Mouse (Mus musculus): ENCODE results near the gene Rbm3. TPM values are rescaled to one million over a fixed set of nuclear protein-coding genes. Genes with fewer than 3 reads are reported as not detected.

Gene Rbm3
- polyA plus RNA-seq, 1 experiment from 2014 or later, result 463 TPM

DNA sequence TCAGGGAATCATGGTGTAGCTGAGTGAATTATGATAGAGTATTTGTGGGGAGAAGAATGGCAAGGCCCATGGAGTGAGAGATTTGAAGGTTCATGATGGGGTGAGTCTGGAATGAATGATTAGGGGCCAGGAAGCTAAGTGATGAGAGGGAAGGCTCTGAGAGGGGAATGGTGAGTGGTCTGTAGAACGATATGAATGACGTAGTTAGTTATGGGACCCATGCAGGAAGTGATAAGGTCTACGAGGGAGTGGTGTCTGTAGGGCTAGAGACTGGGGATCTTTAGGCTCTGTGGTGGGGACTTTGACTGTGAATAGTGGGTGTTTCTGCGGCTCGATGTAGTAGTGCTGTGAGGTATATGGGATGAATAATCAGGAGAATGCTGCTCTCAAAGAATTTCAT, 34.0 kb upstream of the Rbm3 start:
- TF ChIP-seq EP300 (IDR thresholded peaks at IDR 0.05), result no peak
- no peak for TF ChIP-seq CTCF (IDR thresholded peaks at IDR 0.05)
- Histone ChIP-seq H3K4me3 (ENCODE audit: low read depth, low read length) (no peak overlapping the region), H3K27me3 (replicated peaks; ENCODE audit: insufficient read depth, low read length) (no peaks in the 10 kb centered on the region), H3K9ac (replicated peaks; ENCODE audit: low read depth) (no peak overlapping the region), H3K36me3 (ENCODE audit: insufficient read depth, low read length) (no peaks in the 10 kb centered on the region), H3K9me3 (ENCODE audit: low read length) (no peaks in the 10 kb centered on the region), H3K4me1 (ENCODE audit: insufficient read depth, low read depth, low read length) (no peaks in the 10 kb centered on the region), H3K4me2 (replicated peaks; ENCODE audit: low read depth, low read length) (no peak overlapping the region), H3K27ac (ENCODE audit: low read length) (no peak overlapping the region)
- DNase-seq (ENCODE audit: low spot score), result no peak
- WGBS, result 76% methylated on average over 5 of the region's 5 CpGs
- no peak for ATAC-seq

DNA sequence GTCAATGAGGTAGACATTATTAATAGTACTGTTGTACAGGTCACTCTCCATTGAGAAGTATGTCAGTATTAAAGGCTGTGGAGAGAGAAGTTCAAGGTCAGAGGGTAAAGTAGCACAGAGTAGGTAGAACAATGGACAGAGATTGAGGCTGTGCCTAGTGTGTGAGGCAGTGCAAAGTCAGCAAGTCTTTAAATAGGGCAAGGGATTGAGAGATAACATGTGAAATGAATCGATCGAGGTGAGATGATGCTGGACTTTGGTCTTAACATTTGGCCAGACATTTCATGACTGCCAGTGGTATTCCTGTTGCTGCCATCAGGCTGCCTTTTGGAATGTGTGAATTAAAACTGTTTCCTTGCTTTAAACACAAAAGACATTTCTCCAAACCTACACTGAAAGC, 33.2 kb upstream of the Rbm3 start:
- Histone ChIP-seq H3K27me3 (replicated peaks; ENCODE audit: insufficient read depth, low read length) (no peaks in the 10 kb centered on the region), H3K9me3 (ENCODE audit: low read length) (no peaks in the 10 kb centered on the region), H3K27ac (ENCODE audit: low read length) (no peak overlapping the region), H3K9ac (replicated peaks; ENCODE audit: low read depth) (no peak overlapping the region), H3K4me2 (replicated peaks; ENCODE audit: low read depth, low read length) (no peak overlapping the region), H3K4me1 (ENCODE audit: insufficient read depth, low read depth, low read length) (no peaks in the 10 kb centered on the region), H3K4me3 (ENCODE audit: low read depth, low read length) (no peak overlapping the region), H3K36me3 (ENCODE audit: insufficient read depth, low read length) (no peaks in the 10 kb centered on the region)
- DNase-seq (ENCODE audit: low spot score) (no peak), ATAC-seq (no peak)
- no peak for TF ChIP-seq CTCF (IDR thresholded peaks at IDR 0.05)
- no peak for TF ChIP-seq EP300 (IDR thresholded peaks at IDR 0.05)
- 81% methylated on average over 2 of the region's 2 CpGs for WGBS

DNA sequence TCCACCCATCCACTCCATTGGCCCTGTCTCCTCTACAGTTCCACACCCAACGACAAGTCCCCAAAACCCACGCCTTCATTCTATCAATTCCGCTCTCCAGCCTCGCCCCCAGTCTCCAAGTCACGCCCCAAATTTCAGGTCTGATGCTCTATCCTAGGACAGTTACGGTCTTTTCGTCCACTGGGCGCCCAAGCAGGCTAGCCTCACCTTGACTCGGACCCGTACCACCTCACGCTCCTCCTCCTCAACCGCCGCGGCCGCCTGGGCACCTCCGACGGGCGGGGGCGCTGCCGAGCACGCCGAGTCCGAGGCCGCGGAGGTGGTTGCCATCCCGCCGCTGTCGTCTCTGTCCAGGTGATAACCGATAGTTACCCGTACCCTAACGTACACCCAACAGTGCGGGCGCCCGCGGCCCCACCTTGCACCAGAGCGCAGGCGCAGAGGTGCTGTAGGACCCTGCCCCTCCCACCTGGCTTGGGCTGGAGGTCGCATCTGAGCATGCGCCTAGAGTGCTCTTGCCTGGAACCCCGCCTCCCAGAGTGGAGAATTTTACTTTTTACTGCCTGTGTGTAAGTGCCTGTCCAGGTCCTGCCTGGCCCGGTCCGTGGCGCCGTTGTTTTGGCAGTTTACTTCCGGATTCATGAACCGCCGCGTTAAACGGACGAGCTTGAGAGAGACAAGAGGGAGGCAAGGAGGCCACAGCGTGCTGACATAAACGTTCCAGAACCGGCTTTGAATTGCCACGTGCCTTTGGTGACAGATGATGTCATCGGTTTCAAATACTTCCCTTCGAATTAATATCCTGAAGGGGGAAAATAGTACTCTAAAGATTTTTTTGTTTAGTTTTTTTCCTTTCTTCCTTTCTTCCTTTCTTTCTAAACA, 30.1 kb upstream of the Rbm3 start, which contains the start of gene Tbc1d25:
TSS of gene Tbc1d25 (minus strand) at position 678 of the 882 bp plus-strand sequence.
- peak; percentile 92 for DNase-seq (ENCODE audit: low spot score)
- peak within 1 kb of the TSS; percentile 59 for H3K4me3 ChIP-seq (ENCODE audit: low read depth, low read length)
- H3K9me3 ChIP-seq (ENCODE audit: low read length), result no peaks in the 10 kb centered on the region
- peak within 1 kb of the TSS; percentile 54 for H3K9ac ChIP-seq (replicated peaks; ENCODE audit: low read depth)
- TF ChIP-seq CTCF (IDR thresholded peaks at IDR 0.05) (peak; percentile 56), EP300 (IDR thresholded peaks at IDR 0.05) (no peak)
- peak within 1 kb of the TSS; percentile 43; the same call in 1 of the 2 replicates for H3K27ac ChIP-seq (ENCODE audit: low read length)
- peak within 1 kb of the TSS; percentile 56 for H3K4me2 ChIP-seq (replicated peaks; ENCODE audit: low read depth, low read length)
- 16% methylated on average over 32 of the region's 56 CpGs for WGBS
- no peaks in the 10 kb centered on the region for H3K36me3 ChIP-seq (ENCODE audit: insufficient read depth, low read length)
- peak; percentile 97 for ATAC-seq
- H3K27me3 ChIP-seq (replicated peaks; ENCODE audit: insufficient read depth, low read length), result no peaks in the 10 kb centered on the region
- H3K4me1 ChIP-seq (ENCODE audit: insufficient read depth, low read depth, low read length), result no peaks in the 10 kb centered on the region

DNA sequence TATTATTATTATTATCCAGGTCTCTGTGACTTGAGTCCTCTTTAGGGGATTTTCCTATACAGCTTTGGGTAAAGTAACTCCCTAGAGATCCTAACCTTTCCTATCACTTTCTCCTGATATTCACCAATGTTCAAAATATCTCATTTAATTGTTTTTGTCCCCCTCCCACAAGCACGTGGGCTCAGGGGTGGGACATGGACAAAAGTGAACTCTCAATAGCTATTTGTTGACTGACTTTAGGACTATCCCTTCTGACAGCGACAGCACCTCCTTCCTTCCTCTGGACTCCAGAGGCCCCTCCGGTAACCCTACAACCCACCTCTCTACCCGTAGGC, 29.5 kb upstream of the Rbm3 start:
- Histone ChIP-seq H3K4me2 (replicated peaks; ENCODE audit: low read depth, low read length) (peak overlapping the region; percentile 56), H3K27ac (ENCODE audit: low read length) (no peak overlapping the region), H3K4me3 (ENCODE audit: low read depth, low read length) (peak overlapping the region; percentile 59), H3K9me3 (ENCODE audit: low read length) (no peaks in the 10 kb centered on the region), H3K27me3 (replicated peaks; ENCODE audit: insufficient read depth, low read length) (no peaks in the 10 kb centered on the region), H3K4me1 (ENCODE audit: insufficient read depth, low read depth, low read length) (no peaks in the 10 kb centered on the region), H3K36me3 (ENCODE audit: insufficient read depth, low read length) (no peaks in the 10 kb centered on the region), H3K9ac (replicated peaks; ENCODE audit: low read depth) (peak overlapping the region; percentile 54)
- TF ChIP-seq EP300 (IDR thresholded peaks at IDR 0.05) (no peak), CTCF (IDR thresholded peaks at IDR 0.05) (no peak)
- WGBS, result 16% methylated on average over 3 of the region's 4 CpGs
- no peak for DNase-seq (ENCODE audit: low spot score)
- no peak for ATAC-seq

DNA sequence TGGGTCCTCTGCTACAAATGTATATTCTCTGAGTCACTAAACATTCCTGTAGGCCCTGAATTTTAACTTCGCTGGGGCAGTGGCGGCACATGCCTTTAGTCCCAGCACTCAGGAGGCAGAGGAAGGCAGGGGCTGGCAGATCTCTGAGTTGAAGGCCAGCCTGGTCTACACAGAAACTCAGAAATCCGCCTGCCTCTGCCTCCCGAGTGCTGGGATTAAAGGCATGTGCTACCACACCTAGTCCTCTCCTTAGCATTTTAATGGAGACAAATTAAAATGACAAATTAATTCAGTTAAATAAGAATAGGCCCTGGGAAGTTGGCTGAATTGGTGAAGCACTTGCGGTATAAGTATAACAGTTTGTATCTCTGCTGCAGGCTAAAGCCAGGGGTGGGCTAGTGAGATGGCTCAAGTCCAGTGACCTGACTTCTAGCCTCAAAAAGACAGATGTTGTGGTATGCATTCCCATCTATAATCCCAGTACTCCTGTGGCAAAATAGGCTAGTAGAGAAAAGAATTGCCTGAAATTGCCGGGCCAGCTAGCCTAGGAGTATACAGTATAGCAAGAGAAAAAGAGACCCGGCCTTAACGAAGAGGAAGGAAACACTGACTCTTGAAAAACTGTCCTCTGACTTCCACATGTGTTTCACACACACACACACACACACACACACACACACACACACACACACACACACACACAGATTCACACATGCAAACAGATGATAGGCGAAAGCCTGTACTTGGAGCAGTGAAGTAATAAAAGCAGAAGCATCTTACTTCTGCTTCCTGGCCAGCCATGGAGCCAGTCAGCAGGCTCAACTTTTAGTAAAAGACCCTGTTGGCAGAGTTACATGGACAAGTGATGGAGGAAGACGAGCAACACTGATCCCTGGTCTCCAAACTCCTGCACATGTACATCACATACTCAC, 22.3 kb upstream of the Rbm3 start:
- H3K9me3 ChIP-seq (ENCODE audit: low read length), result no peaks in the 10 kb centered on the region
- H3K4me3 ChIP-seq (ENCODE audit: low read depth, low read length), result no peak overlapping the region
- DNase-seq (ENCODE audit: low spot score) (no peak), ATAC-seq (no peak)
- no peaks in the 10 kb centered on the region for H3K4me1 ChIP-seq (ENCODE audit: insufficient read depth, low read depth, low read length)
- WGBS, result 88% methylated on average over 9 of the region's 10 CpGs
- no peaks in the 10 kb centered on the region for H3K36me3 ChIP-seq (ENCODE audit: insufficient read depth, low read length)
- H3K4me2 ChIP-seq (replicated peaks; ENCODE audit: low read depth, low read length), result no peak overlapping the region
- no peak overlapping the region for H3K9ac ChIP-seq (replicated peaks; ENCODE audit: low read depth)
- no peaks in the 10 kb centered on the region for H3K27me3 ChIP-seq (replicated peaks; ENCODE audit: insufficient read depth, low read length)
- H3K27ac ChIP-seq (ENCODE audit: low read length), result no peak overlapping the region
- no peak for TF ChIP-seq CTCF (IDR thresholded peaks at IDR 0.05)
- no peak for TF ChIP-seq EP300 (IDR thresholded peaks at IDR 0.05)

DNA sequence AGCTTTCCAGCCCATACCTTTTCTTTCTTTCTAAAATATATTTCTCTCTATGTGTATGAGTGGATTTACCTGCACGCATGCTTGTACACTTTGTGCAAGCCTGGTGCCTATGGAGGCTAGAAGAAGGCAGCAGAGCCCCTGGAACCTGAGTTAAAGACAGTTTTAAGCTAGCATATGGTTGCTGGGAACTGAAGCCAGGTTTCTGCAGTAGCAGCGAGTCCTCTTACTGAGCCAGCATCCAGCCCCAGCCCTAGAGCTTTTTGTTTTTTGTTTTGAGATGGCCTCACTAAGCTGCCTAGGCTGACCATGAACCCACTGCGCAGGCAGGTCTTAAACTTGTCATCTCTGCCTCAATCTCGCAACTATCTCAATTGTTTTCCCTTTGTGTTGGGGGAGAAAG, 18.8 kb upstream of the Rbm3 start:
- Histone ChIP-seq H3K9ac (replicated peaks; ENCODE audit: low read depth) (no peak overlapping the region), H3K27me3 (replicated peaks; ENCODE audit: insufficient read depth, low read length) (no peaks in the 10 kb centered on the region), H3K4me3 (ENCODE audit: low read depth, low read length) (no peak overlapping the region), H3K9me3 (ENCODE audit: low read length) (no peaks in the 10 kb centered on the region), H3K36me3 (ENCODE audit: insufficient read depth, low read length) (no peaks in the 10 kb centered on the region), H3K4me1 (ENCODE audit: insufficient read depth, low read depth, low read length) (no peaks in the 10 kb centered on the region), H3K27ac (ENCODE audit: low read length) (no peak overlapping the region), H3K4me2 (replicated peaks; ENCODE audit: low read depth, low read length) (no peak overlapping the region)
- no peak for ATAC-seq
- TF ChIP-seq CTCF (IDR thresholded peaks at IDR 0.05) (no peak), EP300 (IDR thresholded peaks at IDR 0.05) (no peak)
- no peak for DNase-seq (ENCODE audit: low spot score)
- WGBS, result 88% methylated on average over 4 of the region's 4 CpGs

Measured in lung, postnatal 0 days (tissue).